Mouse (Mus musculus) kidney, embryonic 14.5 days (tissue): Measurements from ENCODE around the gene Ccl27a. TPM values are rescaled to one million over a fixed set of nuclear protein-coding genes. Genes with fewer than 3 reads are reported as not detected.
A peak's percentile ranks its signal among the peaks of the same experiment; 100 is the strongest.
"Not testable (repeated sequence)": the region's sequence is repeated elsewhere in the genome, so short reads cannot be mapped to it uniquely, and the experiment has no call there.

Experiments used
- ATAC-seq: fragments of 200-750 bp; cut with Nextera tagmentation; 2 replicates; pipeline ENCODE4 v1.8.0; 2017; ENCODE audit warnings: moderate number of reproducible peaks, mild to moderate bottlenecking, moderate TSS enrichment, moderate library complexity; ENCODE audit not compliant: low FRiP score, low TSS enrichment
- H3K27ac ChIP-seq: fragments of 300-500 bp; sonication (generic); 2 replicates; pipeline ENCODE4 v1.5.1; 2014; ENCODE audit warnings: low read depth, mild to moderate bottlenecking, low read length, moderate library complexity, mixed read lengths
- H3K27me3 ChIP-seq: fragments of 300-500 bp; sonication (generic); 2 replicates; pipeline ENCODE4 v1.6.1; 2014; ENCODE audit warnings: mild to moderate bottlenecking, low read length; ENCODE audit not compliant: control insufficient read depth, insufficient read depth
- H3K36me3 ChIP-seq: fragments of 300-500 bp; sonication (generic); 2 replicates; pipeline ENCODE4 v1.6.1; 2014; ENCODE audit warnings: low read length, mixed read lengths; ENCODE audit not compliant: control insufficient read depth, insufficient read depth
- H3K4me1 ChIP-seq: fragments of 300-500 bp; sonication (generic); 2 replicates; pipeline ENCODE4 v1.6.1; 2014; ENCODE audit warnings: low read length, mixed read lengths; ENCODE audit not compliant: control insufficient read depth, insufficient read depth
- H3K4me2 ChIP-seq: fragments of 300-500 bp; sonication (generic); replicated peaks from 2 replicates; pipeline ENCODE4 v1.6.1; 2014; ENCODE audit warnings: low read depth, mild to moderate bottlenecking, low read length
- H3K4me3 ChIP-seq: fragments of 300-500 bp; sonication (generic); 2 replicates; pipeline ENCODE4 v1.5.1; 2014; ENCODE audit warnings: mild to moderate bottlenecking, low read length
- H3K9ac ChIP-seq: fragments of 300-500 bp; sonication (generic); 2 replicates; pipeline ENCODE4 v1.6.1; 2014; ENCODE audit warnings: low read depth, mild to moderate bottlenecking, low read length, moderate library complexity
- H3K9me3 ChIP-seq: fragments of 300-500 bp; sonication (generic); 2 replicates; pipeline ENCODE4 v1.6.1; 2016; ENCODE audit warnings: low read length; ENCODE audit not compliant: control insufficient read depth
- WGBS: fragments of 180-500 bp; shearing (Covaris S2); extraction: QIAGEN DNeasy Blood & Tissue Kit; methylation state at CpG from one replicate; pipeline ENCODE4 v1.1.7; 2014; 5-methylcytosine and 5-hydroxymethylcytosine counted together
- polyA plus RNA-seq: library from polyadenylated mRNA; unstranded; fragments of >200 nt; fragmentation: Nextera tagmentation; extraction: Ambion mirVana; gene quantifications from 2 replicates; pipeline ENCODE4 v1.2.1, GENCODE M21; 2014

Gene Ccl27a
- 36.5 and 42.3 TPM in 2 replicates for polyA plus RNA-seq

GRCm38 (mm10) chr4:41774002-41774401 lies at the start of gene Ccl27a:
TSS of gene Ccl27a (minus strand) at chr4:41774247.
- H3K4me1 ChIP-seq, ATAC-seq, H3K36me3 ChIP-seq, H3K9ac ChIP-seq, H3K9me3 ChIP-seq, H3K27me3 ChIP-seq, H3K27ac ChIP-seq: not testable (repeated sequence)
- H3K4me3 ChIP-seq: peak within 1 kb of the TSS; percentile 28; the same call in 1 of the 2 replicates
- WGBS: 2% methylated on average over 12 of the region's 14 CpGs
- H3K4me2 ChIP-seq: peak within 1 kb of the TSS; percentile 33

GRCm38 (mm10) chr4:41783197-41783596 lies 9.2 kb upstream of the Ccl27a start:
- H3K27me3 ChIP-seq, H3K36me3 ChIP-seq, H3K9me3 ChIP-seq, H3K4me3 ChIP-seq, ATAC-seq, H3K4me1 ChIP-seq, H3K27ac ChIP-seq, H3K4me2 ChIP-seq, H3K9ac ChIP-seq: not testable (repeated sequence)
- WGBS: 24% methylated on average over 3 of the region's 3 CpGs

- not testable (repeated sequence) for H3K4me2 ChIP-seq, H3K4me1 ChIP-seq, H3K27ac ChIP-seq, ATAC-seq, H3K9me3 ChIP-seq, H3K9ac ChIP-seq, H3K27me3 ChIP-seq, H3K4me3 ChIP-seq, H3K36me3 ChIP-seq
- WGBS: 31% methylated on average over 4 of the region's 4 CpGs
Observed at GRCm38 (mm10) chr4:41782711-41783110, 8.7 kb upstream of the Ccl27a start.

GRCm38 (mm10) chr4:41781748-41782485 lies 7.9 kb upstream of the Ccl27a start:
- not testable (repeated sequence) for H3K4me3 ChIP-seq, ATAC-seq, H3K9ac ChIP-seq, H3K4me2 ChIP-seq, H3K27me3 ChIP-seq, H3K4me1 ChIP-seq, H3K36me3 ChIP-seq, H3K9me3 ChIP-seq, H3K27ac ChIP-seq
- 18% methylated on average over 13 of the region's 21 CpGs for WGBS

- ATAC-seq, H3K9me3 ChIP-seq, H3K27ac ChIP-seq, H3K9ac ChIP-seq, H3K4me1 ChIP-seq, H3K4me3 ChIP-seq, H3K36me3 ChIP-seq, H3K4me2 ChIP-seq, H3K27me3 ChIP-seq: not testable (repeated sequence)
- 27% methylated on average over 3 of the region's 9 CpGs for WGBS
Observed at GRCm38 (mm10) chr4:41781271-41781670, 7.2 kb upstream of the Ccl27a start.

GRCm38 (mm10) chr4:41775840-41776239 lies 1.8 kb upstream of the Ccl27a start:
- not testable (repeated sequence) for ATAC-seq, H3K9ac ChIP-seq, H3K36me3 ChIP-seq, H3K4me3 ChIP-seq, H3K9me3 ChIP-seq, H3K27ac ChIP-seq, H3K4me1 ChIP-seq, H3K27me3 ChIP-seq, H3K4me2 ChIP-seq
- 88% methylated on average over 1 of the region's 1 CpGs for WGBS

- 66% methylated on average over 3 of the region's 3 CpGs for WGBS
- Histone ChIP-seq H3K4me2 (peak overlapping the region; percentile 33), H3K4me3 (peak overlapping the region; percentile 28; the same call in 1 of the 2 replicates)
- H3K36me3 ChIP-seq, H3K27me3 ChIP-seq, H3K9ac ChIP-seq, H3K27ac ChIP-seq, ATAC-seq, H3K9me3 ChIP-seq, H3K4me1 ChIP-seq: not testable (repeated sequence)
Observed at GRCm38 (mm10) chr4:41774506-41774905, 459 bp upstream of the Ccl27a start.

- not testable (repeated sequence) for H3K9ac ChIP-seq, H3K27ac ChIP-seq, H3K9me3 ChIP-seq, H3K27me3 ChIP-seq, ATAC-seq, H3K4me1 ChIP-seq, H3K36me3 ChIP-seq
- peak overlapping the region; percentile 28; the same call in 1 of the 2 replicates for H3K4me3 ChIP-seq
- 1% methylated on average over 19 of the region's 25 CpGs for WGBS
- H3K4me2 ChIP-seq: peak overlapping the region; percentile 26; the same call in 1 of the 2 replicates
Observed at GRCm38 (mm10) chr4:41773502-41773901, 545 bp downstream of the Ccl27a start.

GRCm38 (mm10) chr4:41772946-41773345 lies 1.1 kb downstream of the Ccl27a start:
- not testable (repeated sequence) for H3K36me3 ChIP-seq, ATAC-seq, H3K27me3 ChIP-seq, H3K9ac ChIP-seq, H3K27ac ChIP-seq, H3K4me1 ChIP-seq, H3K9me3 ChIP-seq
- WGBS: 8% methylated on average over 8 of the region's 16 CpGs
- peak overlapping the region; percentile 27 for H3K4me2 ChIP-seq
- H3K4me3 ChIP-seq: peak overlapping the region; percentile 19; the same call in 1 of the 2 replicates
